Mouse (Mus musculus): ENCODE results near the gene Rpl34. TPM values are rescaled to one million over a fixed set of nuclear protein-coding genes. Genes with fewer than 3 reads are reported as not detected.

Rpl34 gene
- polyA plus RNA-seq, 1 experiment from 2014 or later = 612 TPM

- Histone ChIP-seq H3K4me2 (ENCODE audit: low read length) (no peak overlapping the region), H3K27me3 (ENCODE audit: control insufficient read depth, insufficient read depth, low read length) (no peaks in the 10 kb centered on the region), H3K9me3 (ENCODE audit: control insufficient read depth, low read length) (no peaks in the 10 kb centered on the region), H3K27ac (replicated peaks; ENCODE audit: low read depth, low read length) (no peak overlapping the region), H3K9ac (replicated peaks; ENCODE audit: low read length) (no peak overlapping the region), H3K36me3 (ENCODE audit: control insufficient read depth, insufficient read depth, low read length) (peaks cover 59% of the 10 kb centered on the region), H3K4me3 (replicated peaks; ENCODE audit: low read depth, low read length) (no peak overlapping the region), H3K4me1 (ENCODE audit: control insufficient read depth, insufficient read depth, low read length) (peaks cover 6% of the 10 kb centered on the region)
- WGBS = 81% methylated on average over 6 of the region's 6 CpGs
- ATAC-seq (ENCODE audit: low FRiP score, low TSS enrichment) = no peak
- DNase-seq = no peak
These were observed 27.9 kb downstream of the Rpl34 start for GRCm38 (mm10) chr3:130702289-130702688.

GRCm38 (mm10) chr3:130697622-130698021, 32.6 kb downstream of the Rpl34 start:
- H3K36me3 ChIP-seq (ENCODE audit: control insufficient read depth, insufficient read depth, low read length) = peaks cover 67% of the 10 kb centered on the region

GRCm38 (mm10) chr3:130694705-130695104, 35.5 kb downstream of the Rpl34 start:
- no peak overlapping the region for H3K4me2 ChIP-seq (ENCODE audit: low read length)
- no peak overlapping the region for H3K27ac ChIP-seq (replicated peaks; ENCODE audit: low read depth, low read length)
- DNase-seq = no peak
- H3K4me1 ChIP-seq (ENCODE audit: control insufficient read depth, insufficient read depth, low read length) = peaks cover 7% of the 10 kb centered on the region; the same call in 1 of the 2 replicates
- H3K27me3 ChIP-seq (ENCODE audit: control insufficient read depth, insufficient read depth, low read length) = no peaks in the 10 kb centered on the region
- H3K4me3 ChIP-seq (replicated peaks; ENCODE audit: low read depth, low read length) = no peak overlapping the region
- no peaks in the 10 kb centered on the region for H3K9me3 ChIP-seq (ENCODE audit: control insufficient read depth, low read length)
- H3K9ac ChIP-seq (replicated peaks; ENCODE audit: low read length) = no peak overlapping the region
- WGBS = 95% methylated on average over 7 of the region's 7 CpGs
- H3K36me3 ChIP-seq (ENCODE audit: control insufficient read depth, insufficient read depth, low read length) = peaks cover 38% of the 10 kb centered on the region
- ATAC-seq (ENCODE audit: low FRiP score, low TSS enrichment) = peak; percentile 32; the same call in 1 of the 2 replicates

More at GRCm38 (mm10) chr3:130697622-130698021, 32.6 kb downstream of the Rpl34 start:
- Histone ChIP-seq H3K27me3 (ENCODE audit: control insufficient read depth, insufficient read depth, low read length) (no peaks in the 10 kb centered on the region), H3K27ac (replicated peaks; ENCODE audit: low read depth, low read length) (no peak overlapping the region), H3K4me3 (replicated peaks; ENCODE audit: low read depth, low read length) (no peak overlapping the region), H3K9me3 (ENCODE audit: control insufficient read depth, low read length) (no peaks in the 10 kb centered on the region), H3K4me1 (ENCODE audit: control insufficient read depth, insufficient read depth, low read length) (no peaks in the 10 kb centered on the region), H3K4me2 (ENCODE audit: low read length) (no peak overlapping the region), H3K9ac (replicated peaks; ENCODE audit: low read length) (no peak overlapping the region)
- 80% methylated on average over 4 of the region's 4 CpGs for WGBS
- no peak for ATAC-seq (ENCODE audit: low FRiP score, low TSS enrichment)
- no peak for DNase-seq

- Histone ChIP-seq H3K9me3 (ENCODE audit: control insufficient read depth, low read length) (no peaks in the 10 kb centered on the region), H3K4me1 (ENCODE audit: control insufficient read depth, insufficient read depth, low read length) (peaks cover 7% of the 10 kb centered on the region; the same call in 1 of the 2 replicates), H3K9ac (replicated peaks; ENCODE audit: low read length) (no peak overlapping the region), H3K27ac (replicated peaks; ENCODE audit: low read depth, low read length) (no peak overlapping the region), H3K4me3 (replicated peaks; ENCODE audit: low read depth, low read length) (no peak overlapping the region), H3K4me2 (ENCODE audit: low read length) (no peak overlapping the region), H3K27me3 (ENCODE audit: control insufficient read depth, insufficient read depth, low read length) (no peaks in the 10 kb centered on the region), H3K36me3 (ENCODE audit: control insufficient read depth, insufficient read depth, low read length) (peaks cover 33% of the 10 kb centered on the region)
- peak; percentile 80 for DNase-seq
- WGBS = 67% methylated on average over 9 of the region's 9 CpGs
- no peak for ATAC-seq (ENCODE audit: low FRiP score, low TSS enrichment)
These were observed 36.1 kb downstream of the Rpl34 start for GRCm38 (mm10) chr3:130694041-130694593.

- 0 out of 2 replicates have a peak overlapping the region, but pooled peaks have one; percentile 32 for H3K27ac ChIP-seq (replicated peaks; ENCODE audit: low read depth, low read length)
- 39% methylated on average over 12 of the region's 12 CpGs for WGBS
- H3K36me3 ChIP-seq (ENCODE audit: control insufficient read depth, insufficient read depth, low read length) = peaks cover 19% of the 10 kb centered on the region
- H3K4me3 ChIP-seq (replicated peaks; ENCODE audit: low read depth, low read length) = peak overlapping the region; percentile 27
- DNase-seq (no peak), ATAC-seq (ENCODE audit: low FRiP score, low TSS enrichment) (0 out of 2 replicates have a peak, but pooled peaks have one; percentile 3)
- peak overlapping the region; percentile 55 for H3K4me2 ChIP-seq (ENCODE audit: low read length)
- no peaks in the 10 kb centered on the region for H3K9me3 ChIP-seq (ENCODE audit: control insufficient read depth, low read length)
- H3K4me1 ChIP-seq (ENCODE audit: control insufficient read depth, insufficient read depth, low read length) = peaks cover 7% of the 10 kb centered on the region; the same call in 1 of the 2 replicates
- H3K9ac ChIP-seq (replicated peaks; ENCODE audit: low read length) = peak overlapping the region; percentile 43; the same call in 1 of the 2 replicates
- no peaks in the 10 kb centered on the region for H3K27me3 ChIP-seq (ENCODE audit: control insufficient read depth, insufficient read depth, low read length)
These were observed 38.5 kb downstream of the Rpl34 start for GRCm38 (mm10) chr3:130691596-130692170.

- Histone ChIP-seq H3K4me1 (ENCODE audit: control insufficient read depth, insufficient read depth, low read length) (peaks cover 7% of the 10 kb centered on the region; the same call in 1 of the 2 replicates), H3K27ac (replicated peaks; ENCODE audit: low read depth, low read length) (0 out of 2 replicates have a peak overlapping the region, but pooled peaks have one; percentile 32), H3K9me3 (ENCODE audit: control insufficient read depth, low read length) (no peaks in the 10 kb centered on the region), H3K4me2 (ENCODE audit: low read length) (peak overlapping the region; percentile 55), H3K36me3 (ENCODE audit: control insufficient read depth, insufficient read depth, low read length) (peaks cover 15% of the 10 kb centered on the region), H3K4me3 (replicated peaks; ENCODE audit: low read depth, low read length) (peak overlapping the region; percentile 27), H3K9ac (replicated peaks; ENCODE audit: low read length) (peak overlapping the region; percentile 43; the same call in 1 of the 2 replicates), H3K27me3 (ENCODE audit: control insufficient read depth, insufficient read depth, low read length) (no peaks in the 10 kb centered on the region)
- WGBS = 14% methylated on average over 20 of the region's 20 CpGs
- peak; percentile 69; the same call in 1 of the 2 replicates for ATAC-seq (ENCODE audit: low FRiP score, low TSS enrichment)
- DNase-seq = peak; percentile 60
These were observed 39.2 kb downstream of the Rpl34 start for GRCm38 (mm10) chr3:130690834-130691595.

GRCm38 (mm10) chr3:130689630-130690029, 40.6 kb downstream of the Rpl34 start:
- Histone ChIP-seq H3K4me2 (ENCODE audit: low read length) (no peak overlapping the region), H3K27me3 (ENCODE audit: control insufficient read depth, insufficient read depth, low read length) (no peaks in the 10 kb centered on the region), H3K9ac (replicated peaks; ENCODE audit: low read length) (no peak overlapping the region), H3K4me3 (replicated peaks; ENCODE audit: low read depth, low read length) (no peak overlapping the region), H3K4me1 (ENCODE audit: control insufficient read depth, insufficient read depth, low read length) (peaks cover 7% of the 10 kb centered on the region; the same call in 1 of the 2 replicates), H3K27ac (replicated peaks; ENCODE audit: low read depth, low read length) (no peak overlapping the region), H3K9me3 (ENCODE audit: control insufficient read depth, low read length) (no peaks in the 10 kb centered on the region), H3K36me3 (ENCODE audit: control insufficient read depth, insufficient read depth, low read length) (peaks cover 3% of the 10 kb centered on the region; the same call in 1 of the 2 replicates)
- peak; percentile 96 for DNase-seq
- ATAC-seq (ENCODE audit: low FRiP score, low TSS enrichment) = peak; percentile 72; the same call in 1 of the 2 replicates
- 24% methylated on average over 12 of the region's 12 CpGs for WGBS

- Histone ChIP-seq H3K4me2 (ENCODE audit: low read length) (no peak overlapping the region), H3K4me3 (replicated peaks; ENCODE audit: low read depth, low read length) (no peak overlapping the region), H3K36me3 (ENCODE audit: control insufficient read depth, insufficient read depth, low read length) (no peaks in the 10 kb centered on the region), H3K27me3 (ENCODE audit: control insufficient read depth, insufficient read depth, low read length) (no peaks in the 10 kb centered on the region), H3K4me1 (ENCODE audit: control insufficient read depth, insufficient read depth, low read length) (peaks cover 7% of the 10 kb centered on the region; the same call in 1 of the 2 replicates), H3K9ac (replicated peaks; ENCODE audit: low read length) (no peak overlapping the region), H3K9me3 (ENCODE audit: control insufficient read depth, low read length) (no peaks in the 10 kb centered on the region), H3K27ac (replicated peaks; ENCODE audit: low read depth, low read length) (no peak overlapping the region)
- no peak for DNase-seq
- ATAC-seq (ENCODE audit: low FRiP score, low TSS enrichment) = no peak
- WGBS = 92% methylated on average over 1 of the region's 1 CpGs
These were observed 43.1 kb downstream of the Rpl34 start for GRCm38 (mm10) chr3:130687051-130687450.
